ENCODE assay signal across 8 mouse cellular contexts in genomic region chr16:10640041-10640440, GRCm38 (mm10).
DNase-seq lines count a peak whose midpoint lies in the region; ATAC-seq lines count a peak whose summit lies in the region.

No protein-coding gene starts in this region.

- H3K4me3 ChIP-seq in embryonic facial prominence, embryonic 12.5 days, result no peak overlapping the region

- no peaks in the 10 kb centered on the region for H3K36me3 ChIP-seq in embryonic facial prominence, embryonic 12.5 days

- H3K27me3 ChIP-seq in embryonic facial prominence, embryonic 12.5 days, result no peaks in the 10 kb centered on the region

- H3K4me2 ChIP-seq in embryonic facial prominence, embryonic 12.5 days (replicated peaks), result no peak overlapping the region

- WGBS in embryonic facial prominence, embryonic 12.5 days, result 7% methylated on average over 5 of the region's 5 CpGs

- intact Hi-C loops in heart, postnatal 10 days (cut with DNase I), result loop anchor here (1.0 to 5.0 kb wide), 2 partner anchors 127 to 145 kb away; partner anchors contain the start of gene Socs1

- H3K9me3 ChIP-seq in embryonic facial prominence, embryonic 12.5 days, result no peaks in the 10 kb centered on the region

- DNase-seq in adrenal gland, postnatal 10 days, result peak; percentile 88
- peak; percentile 83 to 89 for DNase-seq in heart, postnatal 10 days
- peak; percentile 77 to 95 for DNase-seq in kidney, postnatal 36 days
- peak; percentile 91 for DNase-seq in lung, postnatal 14 days
- DNase-seq in ovary, postnatal 36 days (ENCODE audit: low spot score), result peak; percentile 81
- DNase-seq in thymus, postnatal 14 days, result peak; percentile 92

- peak; percentile 74 for ATAC-seq in CD4-positive, CD25-positive, alpha-beta regulatory T cell, adult 4 months
- peak; percentile 49; the same call in 1 of the 2 replicates for ATAC-seq in embryonic facial prominence, embryonic 12.5 days (ENCODE audit: insufficient number of reproducible peaks, insufficient read depth, low FRiP score, low TSS enrichment)

- no peak overlapping the region for H3K9ac ChIP-seq in embryonic facial prominence, embryonic 12.5 days

- H3K4me1 ChIP-seq in embryonic facial prominence, embryonic 12.5 days, result peaks cover 7% of the 10 kb centered on the region; the same call in 1 of the 2 replicates

- H3K27ac ChIP-seq in embryonic facial prominence, embryonic 12.5 days, result no peak overlapping the region
